ENCODE assay signal across 11 mouse cellular contexts in genomic region chr12:8402084-8402483, GRCm38 (mm10).
A peak's percentile ranks its signal among the peaks of the same experiment; 100 is the strongest.
DNase-seq lines count a peak whose midpoint lies in the region; ATAC-seq lines count a peak whose summit lies in the region.
"Had no signal": no experiment of that assay in that cellular context is flagged by ENCODE, and none has a peak within 500 bp of the region (broad histone marks: within the 10 kb centered on the region; RNA-seq: fewer than 3 reads in every experiment).

No protein-coding gene starts in this region.

- DNase-seq in kidney, adult 11 months: peak; percentile 43
- DNase-seq in kidney, adult 9 months: no peak
- peak; percentile 80 for DNase-seq in embryo, embryonic 10 days (ENCODE audit: low spot score)
- DNase-seq in embryonic facial prominence, embryonic 14.5 days (ENCODE audit: low spot score): peak; percentile 57
- DNase-seq in layer of hippocampus, adult 8-10 months (ENCODE audit: low spot score in 2 of 2): no peak
- DNase-seq in urinary bladder, postnatal 36 days (ENCODE audit: low spot score in 2 of 2): no peak
- no peak for DNase-seq in left cerebral cortex, postnatal 14 days (ENCODE audit: low spot score in 2 of 2)
- DNase-seq: thymus, adult 2 months had no signal

- no peak overlapping the region for H3K9ac ChIP-seq in embryonic facial prominence, embryonic 14.5 days (ENCODE audit: low read depth, low read length)
- no peak overlapping the region for H3K9ac ChIP-seq in limb, embryonic 13.5 days
- H3K9ac ChIP-seq: liver, embryonic 15.5 days had no signal

- H3K4me2 ChIP-seq in embryonic facial prominence, embryonic 14.5 days (ENCODE audit: low read depth, low read length): no peak overlapping the region
- no peak overlapping the region for H3K4me2 ChIP-seq in limb, embryonic 13.5 days (replicated peaks)
- H3K4me2 ChIP-seq: liver, embryonic 15.5 days had no signal

- intact Hi-C loops in left cerebral cortex, postnatal 14 days (cut with DNase I): no loop called here

- no peaks in the 10 kb centered on the region for H3K36me3 ChIP-seq in embryonic facial prominence, embryonic 14.5 days (ENCODE audit: control insufficient read depth, insufficient read depth, low read length)
- H3K36me3 ChIP-seq in limb, embryonic 13.5 days: no peaks in the 10 kb centered on the region
- H3K36me3 ChIP-seq: G1E; liver, embryonic 15.5 days had no signal

- H3K27me3 ChIP-seq in embryonic facial prominence, embryonic 14.5 days (replicated peaks; ENCODE audit: control insufficient read depth, insufficient read depth, low read length): no peaks in the 10 kb centered on the region
- no peaks in the 10 kb centered on the region for H3K27me3 ChIP-seq in limb, embryonic 13.5 days
- H3K27me3 ChIP-seq: liver, embryonic 15.5 days had no signal

- WGBS in embryonic facial prominence, embryonic 14.5 days: 21% methylated on average over 5 of the region's 5 CpGs
- WGBS in limb, embryonic 13.5 days: 42% methylated on average over 5 of the region's 5 CpGs

- no peaks in the 10 kb centered on the region for H3K9me3 ChIP-seq in embryonic facial prominence, embryonic 14.5 days (ENCODE audit: control insufficient read depth, low read length)
- no peaks in the 10 kb centered on the region for H3K9me3 ChIP-seq in limb, embryonic 13.5 days
- H3K9me3 ChIP-seq: G1E; liver, embryonic 15.5 days had no signal

- H3K27ac ChIP-seq in embryonic facial prominence, embryonic 14.5 days (replicated peaks; ENCODE audit: low read depth, low read length): no peak overlapping the region
- no peak overlapping the region for H3K27ac ChIP-seq in limb, embryonic 13.5 days
- H3K27ac ChIP-seq: liver, embryonic 15.5 days had no signal

- peak; percentile 70; the same call in 1 of the 2 replicates for ATAC-seq in embryonic facial prominence, embryonic 14.5 days (ENCODE audit: low read depth)
- peak; percentile 73 for ATAC-seq in limb, embryonic 13.5 days (ENCODE audit: low FRiP score, low read depth)

- H3K4me1 ChIP-seq in embryonic facial prominence, embryonic 14.5 days (ENCODE audit: control insufficient read depth, insufficient read depth, low read length): no peaks in the 10 kb centered on the region
- H3K4me1 ChIP-seq in limb, embryonic 13.5 days: 0 out of 2 replicates have a peak, but pooled peaks cover 7% of the 10 kb centered on the region

- H3K4me3 ChIP-seq in embryonic facial prominence, embryonic 14.5 days (ENCODE audit: low read depth, low read length): no peak overlapping the region
- no peak overlapping the region for H3K4me3 ChIP-seq in limb, embryonic 13.5 days
- H3K4me3 ChIP-seq: liver, embryonic 15.5 days had no signal

Comparison
In these comparisons a context has a peak if more than half of its experiments do, and no peak if none do; other contexts are left out.
1. DNase-seq: peak in kidney, adult 11 months (single experiment), embryo, embryonic 10 days (single experiment) and embryonic facial prominence, embryonic 14.5 days (single experiment); none in kidney, adult 9 months (single experiment), layer of hippocampus, adult 8-10 months (0 of 2), urinary bladder, postnatal 36 days (0 of 2) and left cerebral cortex, postnatal 14 days (0 of 2).